Mouse (Mus musculus): ENCODE results near the gene Psapl1. TPM values are rescaled to one million over a fixed set of nuclear protein-coding genes. Genes with fewer than 3 reads are reported as not detected.

Psapl1 gene
- polyA plus RNA-seq (2014; fragmentation: Illumina TruSeq; extraction: RNeasy Lipid Tissue Mini Kit (QIAGEN cat#74804); ENCODE audit: insufficient read depth, low read depth, low replicate concordance): 0.20 TPM

GRCm38 (mm10) chr5:36203916-36204315 is at the start of gene Psapl1:
Gene Psapl1, plus strand, starts transcription at chr5:36204021.

Other genes starting within 250 kb of the Psapl1 start
- 3.9 TPM for gene Sorcs2, start 194.1 kb downstream of the Psapl1 start, polyA plus RNA-seq (2014; fragmentation: Illumina TruSeq; extraction: RNeasy Lipid Tissue Mini Kit (QIAGEN cat#74804); ENCODE audit: insufficient read depth, low read depth, low replicate concordance)